7 mouse cellular contexts compared by ENCODE assay signal in the genomic region with DNA sequence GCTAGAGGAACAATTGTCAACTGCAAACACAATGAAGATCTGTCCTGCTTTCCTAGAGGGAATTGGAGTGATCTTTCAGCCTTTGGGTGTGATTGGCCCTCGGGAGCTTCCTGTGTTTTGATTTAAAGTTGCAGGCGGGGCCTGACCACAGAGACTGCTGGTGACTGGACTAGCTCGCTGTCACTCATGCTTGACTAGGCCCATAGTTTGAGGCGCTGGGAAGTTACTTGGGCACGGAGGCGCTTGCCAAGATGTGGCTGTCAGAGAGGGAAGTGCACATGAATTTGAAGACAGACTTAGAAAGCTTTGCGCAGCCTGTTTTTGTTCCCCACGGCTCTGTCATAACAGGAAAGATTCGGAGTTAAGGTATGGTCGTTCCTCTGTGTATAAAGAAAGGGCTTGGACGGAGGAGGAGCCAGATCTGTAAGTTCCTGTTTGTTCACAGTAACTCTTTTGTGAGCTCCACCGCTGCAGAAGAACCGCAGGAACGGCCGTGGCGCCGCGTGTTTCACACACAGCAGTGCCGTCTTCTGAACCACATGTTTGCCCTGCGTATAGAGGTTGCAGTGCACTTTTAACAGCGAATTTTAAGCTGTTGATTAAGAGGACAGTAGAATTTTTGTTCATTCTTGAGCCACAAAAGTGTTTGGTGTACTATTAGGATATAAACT. TPM values are rescaled to one million over a fixed set of nuclear protein-coding genes. Genes with fewer than 3 reads are reported as not detected.
DNase-seq lines count a peak whose midpoint lies in the region; ATAC-seq lines count a peak whose summit lies in the region.

No protein-coding gene starts in this region.

- H3K27ac ChIP-seq in intestine, embryonic 16.5 days (ENCODE audit: low read length), result peak overlapping the region; percentile 92
- peak overlapping the region; percentile 44; the same call in 1 of the 2 replicates for H3K27ac ChIP-seq in midbrain, embryonic 11.5 days (ENCODE audit: low read depth, low read length)

- DNase-seq in adrenal gland, adult 2 months, result peak; percentile 97
- peak; percentile 87 for DNase-seq in embryo, embryonic 11.5 days (ENCODE audit: low read depth, low spot score)
- DNase-seq in gastrocnemius, postnatal 36 days, result peak; percentile 92 to 99
- DNase-seq in left cerebral cortex, postnatal 36 days (ENCODE audit: low spot score in 2 of 2), result peak; percentile 91 to 96
- DNase-seq in midbrain, embryonic 11.5 days (ENCODE audit: low spot score, missing footprints), result peak; percentile 100
- peak; percentile 96 for DNase-seq in skeletal muscle tissue, adult 2 months (ENCODE audit: low read depth, low spot score)

- H3K4me2 ChIP-seq in intestine, embryonic 16.5 days (ENCODE audit: low read depth, low read length), result peak overlapping the region; percentile 73
- peak overlapping the region; percentile 55 for H3K4me2 ChIP-seq in midbrain, embryonic 11.5 days

- no peaks in the 10 kb centered on the region for H3K36me3 ChIP-seq in intestine, embryonic 16.5 days (ENCODE audit: control insufficient read depth, insufficient read depth, low read length)
- peaks cover 5% of the 10 kb centered on the region; the same call in 1 of the 2 replicates for H3K36me3 ChIP-seq in midbrain, embryonic 11.5 days (ENCODE audit: control insufficient read depth, insufficient read depth, low read length)

- peaks cover 7% of the 10 kb centered on the region for H3K4me1 ChIP-seq in intestine, embryonic 16.5 days (ENCODE audit: control insufficient read depth, insufficient read depth, low read length)
- peaks cover 8% of the 10 kb centered on the region for H3K4me1 ChIP-seq in midbrain, embryonic 11.5 days (ENCODE audit: control insufficient read depth, insufficient read depth, low read length)

- intact Hi-C loops in gastrocnemius, postnatal 36 days (cut with DNase I), result no loop called here
- intact Hi-C loops in left cerebral cortex, postnatal 36 days (cut with DNase I), result no loop called here

- peak overlapping the region; percentile 64 for H3K4me3 ChIP-seq in intestine, embryonic 16.5 days (ENCODE audit: low read length)
- peak overlapping the region; percentile 50 for H3K4me3 ChIP-seq in midbrain, embryonic 11.5 days (ENCODE audit: low read depth, low read length)

- no peaks in the 10 kb centered on the region for H3K9me3 ChIP-seq in intestine, embryonic 16.5 days (ENCODE audit: control insufficient read depth, low read length)
- no peaks in the 10 kb centered on the region for H3K9me3 ChIP-seq in midbrain, embryonic 11.5 days (ENCODE audit: control insufficient read depth, low read length)

- no peaks in the 10 kb centered on the region for H3K27me3 ChIP-seq in intestine, embryonic 16.5 days (replicated peaks; ENCODE audit: control insufficient read depth, insufficient read depth, low read length)
- no peaks in the 10 kb centered on the region for H3K27me3 ChIP-seq in midbrain, embryonic 11.5 days (ENCODE audit: control insufficient read depth, insufficient read depth, low read length)

- WGBS in intestine, embryonic 16.5 days, result under 1% methylated on average over 21 of the region's 21 CpGs
- under 1% methylated on average over 21 of the region's 21 CpGs for WGBS in midbrain, embryonic 11.5 days

- H3K9ac ChIP-seq in intestine, embryonic 16.5 days (ENCODE audit: low read depth, low read length), result peak overlapping the region; percentile 70
- peak overlapping the region; percentile 70 for H3K9ac ChIP-seq in midbrain, embryonic 11.5 days (ENCODE audit: low read length)

- ATAC-seq in intestine, embryonic 16.5 days, result peak; percentile 100
- ATAC-seq in midbrain, embryonic 11.5 days (ENCODE audit: low FRiP score), result peak; percentile 99

RNA-seq across cellular contexts. Expression of a gene that starts 22.8 kb away (rescaled TPM):
- total RNA-seq in adrenal gland, adult 2 months (2021), result 10 to 100 TPM; 11.6 to 14.7 TPM
- 6.0 and 7.8 TPM in 2 replicates for polyA plus RNA-seq in adrenal gland, adult 2 months (2012; rRNA removed)
- total RNA-seq in gastrocnemius, postnatal 36 days (2021), result 1 to 10 TPM; 5.1 to 7.3 TPM
- polyA plus RNA-seq in intestine, embryonic 16.5 days (2015; fragmentation: Nextera tagmentation; extraction: Ambion mirVana), result 15.7 and 17.3 TPM in 2 replicates
- 10 to 100 TPM in 1 of 2 experiments, 1 to 10 TPM in 1; 6.7 to 11.0 TPM for total RNA-seq in left cerebral cortex, postnatal 36 days (2021)
- 32.8 and 36.6 TPM in 2 replicates for polyA plus RNA-seq in midbrain, embryonic 11.5 days (2014; fragmentation: Nextera tagmentation; extraction: Ambion mirVana)

RNA-seq across cellular contexts. Expression of a gene that starts 30.8 kb away (rescaled TPM):
- 1 to 10 TPM in 1 of 2 experiments, under 1 TPM in 1; 0.62 to 1.4 TPM for total RNA-seq in adrenal gland, adult 2 months (2021)
- 0.11 TPM in 1 of 2 replicates, not detected in the other for polyA plus RNA-seq in adrenal gland, adult 2 months (2012; rRNA removed)
- total RNA-seq in gastrocnemius, postnatal 36 days (2021), result under 1 TPM in 1 of 2 experiments, not detected in 1; 0.15 TPM
- 0.39 and 0.87 TPM in 2 replicates for polyA plus RNA-seq in intestine, embryonic 16.5 days (2015; fragmentation: Nextera tagmentation; extraction: Ambion mirVana)
- under 1 TPM in 1 of 2 experiments, not detected in 1; 0.45 TPM for total RNA-seq in left cerebral cortex, postnatal 36 days (2021)
- polyA plus RNA-seq in midbrain, embryonic 11.5 days (2014; fragmentation: Nextera tagmentation; extraction: Ambion mirVana), result not detected in 2 replicates

Comparison
In these comparisons a context has a peak if more than half of its experiments do, and no peak if none do; other contexts are left out.
1. Peak in every context shown above with its lines: DNase-seq, ATAC-seq, H3K4me3 ChIP-seq and H3K27ac ChIP-seq.